Mouse (Mus musculus): Measurements from ENCODE around the gene Capzb. TPM values are rescaled to one million over a fixed set of nuclear protein-coding genes. Genes with fewer than 3 reads are reported as not detected.
A peak's percentile ranks its signal among the peaks of the same experiment; 100 is the strongest.

Capzb gene
- polyA plus RNA-seq, 1 experiment = 172 TPM

- peaks cover 61% of the 10 kb centered on the region for H3K4me1 ChIP-seq (ENCODE audit: control insufficient read depth, insufficient read depth, low read length)
- 10% methylated on average over 11 of the region's 11 CpGs for WGBS
- no peak overlapping the region for H3K4me3 ChIP-seq (replicated peaks; ENCODE audit: extremely low read depth, low read depth, low read length)
- 0 out of 2 replicates have a peak, but pooled peaks have one; percentile 39 for TF ChIP-seq POLR2A (IDR thresholded peaks at IDR 0.05; ENCODE audit: borderline replicate concordance, extremely low read depth, low read depth, low read length)
- no peak for TF ChIP-seq CTCF (IDR thresholded peaks at IDR 0.05; ENCODE audit: insufficient read depth, low read length)
- DNase-seq = peak; percentile 65
Measured at GRCm38 (mm10) chr4:139213935-139214371, 21.3 kb downstream of the Capzb start.

DNA sequence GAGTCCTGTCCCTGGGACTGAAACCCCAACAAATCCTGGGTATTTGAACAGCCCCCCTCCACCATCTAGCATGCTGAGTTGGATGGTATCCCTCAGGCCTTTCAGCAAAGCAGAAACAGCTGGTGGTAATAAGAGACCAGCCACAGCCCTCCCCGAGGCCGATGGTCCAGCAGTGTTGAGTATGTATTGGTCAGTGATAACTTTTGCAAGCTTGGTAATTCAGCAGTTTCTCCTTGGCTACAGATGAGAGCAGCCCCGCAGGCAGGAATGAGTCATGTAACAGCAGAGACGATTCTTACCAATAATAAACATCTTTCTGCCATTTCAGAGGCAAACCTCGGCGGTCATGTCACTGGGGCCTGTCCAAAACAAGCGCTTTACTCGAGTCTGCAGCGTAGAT, 23.9 kb downstream of the Capzb start:
- TF ChIP-seq POLR2A (IDR thresholded peaks at IDR 0.05; ENCODE audit: borderline replicate concordance, extremely low read depth, low read depth, low read length) (no peak), CTCF (IDR thresholded peaks at IDR 0.05; ENCODE audit: insufficient read depth, low read length) (no peak)
- Histone ChIP-seq H3K4me3 (replicated peaks; ENCODE audit: extremely low read depth, low read depth, low read length) (no peak overlapping the region), H3K4me1 (ENCODE audit: control insufficient read depth, insufficient read depth, low read length) (peaks cover 49% of the 10 kb centered on the region)
- 54% methylated on average over 9 of the region's 9 CpGs for whole genome bisulfite sequencing
- no peak for DNase-seq

- TF ChIP-seq CTCF (IDR thresholded peaks at IDR 0.05; ENCODE audit: insufficient read depth, low read length) (no peak), POLR2A (IDR thresholded peaks at IDR 0.05; ENCODE audit: borderline replicate concordance, extremely low read depth, low read depth, low read length) (no peak)
- Histone ChIP-seq H3K4me1 (ENCODE audit: control insufficient read depth, insufficient read depth, low read length) (peaks cover 44% of the 10 kb centered on the region), H3K4me3 (replicated peaks; ENCODE audit: extremely low read depth, low read depth, low read length) (no peak overlapping the region)
- DNase-seq = no peak
- WGBS = 76% methylated on average over 3 of the region's 3 CpGs
Measured at GRCm38 (mm10) chr4:139218539-139218938, 25.8 kb downstream of the Capzb start.

- no peak for TF ChIP-seq CTCF (IDR thresholded peaks at IDR 0.05; ENCODE audit: insufficient read depth, low read length)
- no peak for TF ChIP-seq POLR2A (IDR thresholded peaks at IDR 0.05; ENCODE audit: borderline replicate concordance, extremely low read depth, low read depth, low read length)
- Histone ChIP-seq H3K4me1 (ENCODE audit: control insufficient read depth, insufficient read depth, low read length) (peaks cover 40% of the 10 kb centered on the region), H3K4me3 (replicated peaks; ENCODE audit: extremely low read depth, low read depth, low read length) (no peak overlapping the region)
- WGBS = 85% methylated on average over 4 of the region's 4 CpGs
- DNase-seq = no peak
Measured at GRCm38 (mm10) chr4:139219656-139220055, 27.0 kb downstream of the Capzb start.

DNA sequence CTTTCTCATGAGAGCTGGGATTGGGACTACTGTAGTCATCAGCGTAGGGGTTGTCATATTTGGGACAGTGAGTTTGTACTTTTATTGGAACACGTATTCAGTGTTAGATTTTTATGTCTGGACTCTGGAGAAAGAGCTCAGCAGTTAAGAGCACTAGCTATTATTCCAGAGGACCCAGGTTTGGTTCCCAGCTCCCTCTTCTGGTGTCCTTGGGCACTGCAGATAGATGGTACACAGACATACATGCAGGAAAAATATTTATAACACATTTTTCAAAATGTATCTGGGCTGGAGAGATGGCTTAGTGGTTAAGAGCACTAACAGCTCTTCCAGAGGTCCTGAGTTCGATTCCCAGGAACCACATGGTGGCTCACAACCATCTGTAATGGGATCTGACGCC, 28.3 kb downstream of the Capzb start:
- no peak for DNase-seq
- Histone ChIP-seq H3K4me1 (ENCODE audit: control insufficient read depth, insufficient read depth, low read length) (peaks cover 29% of the 10 kb centered on the region), H3K4me3 (replicated peaks; ENCODE audit: extremely low read depth, low read depth, low read length) (no peak overlapping the region)
- TF ChIP-seq CTCF (IDR thresholded peaks at IDR 0.05; ENCODE audit: insufficient read depth, low read length) (peak; percentile 37), POLR2A (IDR thresholded peaks at IDR 0.05; ENCODE audit: borderline replicate concordance, extremely low read depth, low read depth, low read length) (no peak)
- 84% methylated on average over 4 of the region's 4 CpGs for WGBS

- TF ChIP-seq POLR2A (IDR thresholded peaks at IDR 0.05; ENCODE audit: borderline replicate concordance, extremely low read depth, low read depth, low read length) (no peak), CTCF (IDR thresholded peaks at IDR 0.05; ENCODE audit: insufficient read depth, low read length) (no peak)
- peaks cover 33% of the 10 kb centered on the region for H3K4me1 ChIP-seq (ENCODE audit: control insufficient read depth, insufficient read depth, low read length)
- H3K4me3 ChIP-seq (replicated peaks; ENCODE audit: extremely low read depth, low read depth, low read length) = no peak overlapping the region
- no peak for DNase-seq
- WGBS = 46% methylated on average over 4 of the region's 4 CpGs
Measured at GRCm38 (mm10) chr4:139221837-139222236, 29.1 kb downstream of the Capzb start.

GRCm38 (mm10) chr4:139225115-139225514, 32.4 kb downstream of the Capzb start:
- Histone ChIP-seq H3K4me3 (replicated peaks; ENCODE audit: extremely low read depth, low read depth, low read length) (no peak overlapping the region), H3K4me1 (ENCODE audit: control insufficient read depth, insufficient read depth, low read length) (peaks cover 32% of the 10 kb centered on the region)
- WGBS = 66% methylated on average over 5 of the region's 5 CpGs
- no peak for DNase-seq
- no peak for TF ChIP-seq POLR2A (IDR thresholded peaks at IDR 0.05; ENCODE audit: borderline replicate concordance, extremely low read depth, low read depth, low read length)
- TF ChIP-seq CTCF (IDR thresholded peaks at IDR 0.05; ENCODE audit: insufficient read depth, low read length) = no peak

- Histone ChIP-seq H3K4me1 (ENCODE audit: control insufficient read depth, insufficient read depth, low read length) (peaks cover 32% of the 10 kb centered on the region), H3K4me3 (replicated peaks; ENCODE audit: extremely low read depth, low read depth, low read length) (no peak overlapping the region)
- WGBS = 80% methylated on average over 4 of the region's 4 CpGs
- no peak for TF ChIP-seq CTCF (IDR thresholded peaks at IDR 0.05; ENCODE audit: insufficient read depth, low read length)
- TF ChIP-seq POLR2A (IDR thresholded peaks at IDR 0.05; ENCODE audit: borderline replicate concordance, extremely low read depth, low read depth, low read length) = no peak
- DNase-seq = no peak
Measured at GRCm38 (mm10) chr4:139225944-139226343, 33.2 kb downstream of the Capzb start.

DNA sequence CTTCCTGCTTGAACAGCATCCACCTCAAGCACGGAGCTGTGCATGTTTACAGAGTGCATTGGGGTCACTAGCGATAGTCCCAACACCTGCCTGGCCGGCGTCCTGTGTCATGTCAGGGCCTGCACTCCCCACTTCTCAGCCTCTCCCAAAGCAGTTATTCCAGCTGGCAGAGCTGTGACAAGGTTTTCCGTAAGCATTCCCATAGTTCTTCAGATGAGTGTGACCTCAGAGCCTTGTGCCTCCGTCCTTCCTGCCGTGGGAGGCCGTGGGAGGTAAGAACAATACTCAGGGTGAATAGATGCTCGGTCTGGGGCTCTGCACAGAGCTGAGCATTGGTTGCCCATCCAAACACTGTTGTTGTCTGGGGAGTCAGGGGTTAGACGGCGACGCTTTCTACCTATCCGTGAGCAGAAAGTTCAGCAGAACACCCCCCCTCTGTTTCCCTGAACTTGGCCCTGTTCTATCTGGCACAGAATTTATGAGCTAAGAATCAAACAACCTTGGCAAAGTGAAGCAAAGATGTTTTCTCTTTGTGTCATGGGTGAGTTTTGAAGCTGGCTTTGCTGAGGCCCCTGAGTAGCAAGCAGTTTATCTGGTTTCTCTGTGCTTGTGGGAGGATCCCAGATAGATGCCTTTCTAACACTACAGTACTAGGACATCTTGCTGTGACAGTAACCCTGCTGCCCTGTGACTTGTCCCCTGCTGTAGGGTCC, 34.0 kb downstream of the Capzb start:
- peaks cover 37% of the 10 kb centered on the region for H3K4me1 ChIP-seq (ENCODE audit: control insufficient read depth, insufficient read depth, low read length)
- H3K4me3 ChIP-seq (replicated peaks; ENCODE audit: extremely low read depth, low read depth, low read length) = no peak overlapping the region
- WGBS = 60% methylated on average over 13 of the region's 13 CpGs
- no peak for DNase-seq
- TF ChIP-seq CTCF (IDR thresholded peaks at IDR 0.05; ENCODE audit: insufficient read depth, low read length) = no peak
- TF ChIP-seq POLR2A (IDR thresholded peaks at IDR 0.05; ENCODE audit: borderline replicate concordance, extremely low read depth, low read depth, low read length) = no peak

GRCm38 (mm10) chr4:139227923-139228322, 35.2 kb downstream of the Capzb start:
- Histone ChIP-seq H3K4me3 (replicated peaks; ENCODE audit: extremely low read depth, low read depth, low read length) (no peak overlapping the region), H3K4me1 (ENCODE audit: control insufficient read depth, insufficient read depth, low read length) (peaks cover 43% of the 10 kb centered on the region)
- TF ChIP-seq CTCF (IDR thresholded peaks at IDR 0.05; ENCODE audit: insufficient read depth, low read length) = no peak
- no peak for TF ChIP-seq POLR2A (IDR thresholded peaks at IDR 0.05; ENCODE audit: borderline replicate concordance, extremely low read depth, low read depth, low read length)
- WGBS = 61% methylated on average over 7 of the region's 7 CpGs
- DNase-seq = no peak

Measured in lung, adult 2 months (tissue).